Mouse (Mus musculus) gastrocnemius, adult 2 months (tissue): ENCODE results near the gene Hnrnpf. TPM values are rescaled to one million over a fixed set of nuclear protein-coding genes. Genes with fewer than 3 reads are reported as not detected.

Experiments
- DNase-seq: peaks from one replicate; pipeline ENCODE4 v3.0.0; 2022
- H3K27ac ChIP-seq: fragments of 200-600 bp; 2 replicates; pipeline ENCODE4 v1.8.1; 2022; ENCODE audit warnings: mild to moderate bottlenecking
- H3K4me3 ChIP-seq: fragments of 200-600 bp; 2 replicates; pipeline ENCODE4 v1.8.1; 2022; ENCODE audit warnings: mild to moderate bottlenecking, moderate library complexity
- CTCF ChIP-seq: fragments of 200-600 bp; IDR thresholded peaks from 2 replicates; pipeline ENCODE4 v1.8.1; 2022; ENCODE audit warnings: antibody characterized with exemption, mild to moderate bottlenecking, moderate library complexity
- intact Hi-C: fragments of 180-260 bp; cut with DNase I; formaldehyde crosslinking; loops from one replicate; pipeline ENCODE4 v1.15.1; 2025
- total RNA-seq, 2 experiments: library from RNA; stranded (reverse); gene quantifications; 2 replicates each; pipeline ENCODE4 v1.2.3; 2021

Hnrnpf gene
- total RNA-seq, 2 experiments from 2014 or later: 104 to 108 TPM

DNA sequence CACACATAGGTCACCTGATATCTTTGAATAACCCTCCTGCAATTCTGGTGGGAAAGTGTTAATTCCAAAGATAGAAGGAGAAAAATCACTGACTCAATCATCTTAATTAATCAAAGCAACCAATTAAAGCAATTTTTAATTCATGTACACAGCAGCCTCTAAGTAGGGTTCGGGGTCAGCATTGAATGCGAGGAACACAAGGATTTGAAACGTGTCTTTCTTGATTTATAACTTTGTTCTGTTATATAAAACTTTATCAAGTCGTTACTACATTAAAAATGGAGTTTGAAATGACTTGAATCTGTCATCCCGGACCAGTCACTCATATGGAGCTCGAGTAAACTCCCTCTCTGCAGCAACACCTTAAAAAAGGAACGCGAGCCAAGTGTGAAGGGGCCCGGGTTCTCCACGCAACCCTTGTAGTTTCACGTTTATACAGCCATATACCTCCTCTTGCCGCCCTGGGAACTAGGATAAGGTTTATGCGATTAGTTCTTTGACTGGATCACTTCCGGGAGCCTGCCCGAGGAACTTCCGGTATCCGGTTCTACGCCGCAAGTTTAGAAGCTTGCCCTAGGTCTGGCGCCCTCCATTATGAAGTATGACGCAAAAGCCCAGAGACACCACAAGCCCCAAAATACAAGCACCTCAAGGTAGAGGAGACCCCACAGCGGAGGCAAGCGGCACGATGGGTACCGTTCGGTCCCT is 21.3 kb upstream of the Hnrnpf start:
- peak; percentile 91 for DNase-seq
- intact Hi-C loops: loop anchor here (5.0 kb wide), 1 partner anchor 38 kb away; no protein-coding TSS in a partner anchor
- Histone ChIP-seq H3K27ac (peak overlapping the region; percentile 100), H3K4me3 (peak overlapping the region; percentile 72)
- no peak for TF ChIP-seq CTCF

GRCm38 (mm10) chr6:117879408-117880115 is 20.6 kb upstream of the Hnrnpf start:
- intact Hi-C loops: loop anchor here (1.0 to 5.0 kb wide), 2 partner anchors 27 to 38 kb away; no protein-coding TSS in a partner anchor
- H3K4me3 ChIP-seq: peak overlapping the region; percentile 72
- TF ChIP-seq CTCF: peak; percentile 99
- peak; percentile 99 for DNase-seq
- H3K27ac ChIP-seq: peak overlapping the region; percentile 100

DNA sequence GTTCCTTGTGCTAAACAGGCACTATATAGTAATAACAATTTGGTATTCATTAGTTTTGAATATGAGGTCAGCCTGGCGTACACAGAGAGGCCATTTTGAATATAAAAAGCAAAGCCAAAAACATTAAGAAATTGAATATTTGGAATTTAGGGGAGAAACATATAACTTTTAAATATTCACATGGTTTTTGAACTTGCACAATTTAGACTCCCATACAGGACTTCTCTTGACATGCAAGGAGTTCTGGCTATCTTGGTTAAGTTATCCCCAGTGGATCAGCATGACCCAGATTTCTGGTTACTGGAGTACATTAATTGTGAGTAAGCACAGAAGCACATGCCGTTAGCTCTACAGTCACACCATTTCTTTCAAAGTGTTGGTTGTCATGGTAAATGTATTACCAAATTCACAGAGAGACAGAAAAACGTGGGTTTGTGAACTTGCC is 19.7 kb upstream of the Hnrnpf start:
- intact Hi-C loops: loop anchor here (1.0 kb wide), 1 partner anchor 26 kb away; no protein-coding TSS in a partner anchor
- no peak for DNase-seq
- peak overlapping the region; percentile 72 for H3K4me3 ChIP-seq
- H3K27ac ChIP-seq: peak overlapping the region; percentile 100
- TF ChIP-seq CTCF: no peak

DNA sequence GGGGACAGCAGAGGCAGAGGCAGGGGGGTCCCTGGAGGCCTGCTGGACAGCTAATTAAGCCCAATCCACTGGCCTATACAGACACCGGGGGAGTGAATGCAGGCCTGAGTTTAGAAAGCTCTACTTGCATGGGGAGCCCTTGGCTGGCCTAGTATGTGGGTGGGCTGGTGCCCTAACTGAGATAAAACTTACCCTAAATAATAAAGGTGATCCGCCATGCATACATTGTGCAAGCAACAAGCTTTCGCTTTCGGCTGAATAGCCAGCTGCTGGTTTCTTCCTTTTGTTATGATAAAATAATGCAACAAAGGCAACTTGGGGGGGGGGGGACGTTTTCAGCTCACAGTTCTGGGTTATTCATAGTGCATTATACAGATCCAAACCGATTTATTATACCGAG is 18.9 kb upstream of the Hnrnpf start:
- H3K4me3 ChIP-seq: no peak overlapping the region; the same call in 1 of the 2 replicates
- TF ChIP-seq CTCF: no peak
- intact Hi-C loops: no loop called here
- peak overlapping the region; percentile 100 for H3K27ac ChIP-seq
- no peak for DNase-seq

DNA sequence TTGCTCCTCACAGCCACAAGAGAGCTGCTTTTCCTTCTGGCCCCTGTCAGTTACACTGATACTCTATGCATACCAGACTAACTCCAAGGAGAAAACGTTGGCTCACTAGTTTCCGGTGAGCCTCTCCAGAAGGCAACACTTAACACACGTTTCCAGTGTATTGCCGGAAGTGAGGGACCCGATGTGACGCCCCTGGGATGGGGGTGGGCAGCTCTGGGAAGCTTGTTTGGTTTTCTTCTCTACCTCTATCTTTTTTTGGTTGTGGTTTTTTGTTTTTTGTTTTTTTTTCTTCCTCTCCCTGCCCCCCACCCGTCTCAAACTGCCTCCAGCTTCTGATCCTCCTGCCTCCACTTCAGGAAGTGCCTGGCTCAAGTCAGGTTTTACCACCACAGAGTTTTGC is 18.1 kb upstream of the Hnrnpf start:
- Histone ChIP-seq H3K27ac (no peak overlapping the region), H3K4me3 (no peak overlapping the region)
- intact Hi-C loops: no loop called here
- no peak for TF ChIP-seq CTCF
- no peak for DNase-seq

- DNase-seq: no peak
- Histone ChIP-seq H3K4me3 (no peak overlapping the region), H3K27ac (no peak overlapping the region)
- intact Hi-C loops: no loop called here
- no peak for TF ChIP-seq CTCF
Observed at GRCm38 (mm10) chr6:117885943-117886342, 14.2 kb upstream of the Hnrnpf start.

GRCm38 (mm10) chr6:117888032-117888431 is 12.1 kb upstream of the Hnrnpf start:
- Histone ChIP-seq H3K27ac (no peak overlapping the region), H3K4me3 (no peak overlapping the region)
- no peak for TF ChIP-seq CTCF
- intact Hi-C loops: no loop called here
- DNase-seq: no peak

DNA sequence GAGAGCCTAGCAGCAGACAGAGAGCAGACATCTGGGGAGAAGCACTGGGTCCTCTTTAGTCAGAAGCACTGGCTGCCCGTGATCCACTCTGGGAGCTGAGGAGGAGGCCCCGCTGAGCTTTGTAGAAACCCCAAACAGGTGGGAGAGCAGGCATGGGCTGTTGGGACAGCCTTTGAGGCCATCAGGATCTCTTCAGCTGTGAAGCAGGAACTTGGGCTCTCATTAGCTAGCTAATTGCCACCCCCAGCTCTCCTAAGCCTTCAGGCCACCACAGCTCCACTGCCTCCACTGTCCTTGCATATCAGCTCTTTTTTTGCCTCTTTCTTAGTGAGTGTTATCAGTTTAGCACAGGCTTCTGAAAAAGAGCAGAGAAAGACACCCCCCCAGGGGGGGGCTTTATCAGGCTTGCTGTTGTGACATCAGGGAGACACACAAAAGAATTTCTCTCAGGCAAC is 11.5 kb upstream of the Hnrnpf start:
- no peak overlapping the region for H3K27ac ChIP-seq
- no peak for TF ChIP-seq CTCF
- intact Hi-C loops: no loop called here
- H3K4me3 ChIP-seq: no peak overlapping the region
- DNase-seq: no peak

DNA sequence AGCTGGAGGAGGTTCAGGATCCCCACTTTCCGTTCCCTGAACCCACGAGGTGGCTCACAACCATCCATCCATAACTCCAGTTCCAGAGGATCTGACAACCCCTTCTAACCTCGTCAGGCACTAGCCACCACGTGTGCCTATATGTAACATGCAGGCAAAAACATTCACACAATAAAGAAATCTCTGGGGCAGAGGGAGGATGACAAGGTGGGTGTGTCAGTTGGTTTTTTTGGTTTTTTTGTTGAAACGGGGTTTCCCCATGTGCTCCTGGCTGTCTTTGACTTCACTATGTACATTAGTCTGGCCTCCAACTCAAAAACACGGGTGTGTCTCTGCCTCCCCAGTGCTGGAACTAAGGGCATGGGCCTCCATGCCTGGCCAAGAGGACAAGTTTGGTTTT is 9.9 kb upstream of the Hnrnpf start:
- Histone ChIP-seq H3K4me3 (no peak overlapping the region), H3K27ac (no peak overlapping the region)
- no peak for TF ChIP-seq CTCF
- no peak for DNase-seq
- intact Hi-C loops: no loop called here

GRCm38 (mm10) chr6:117891369-117892160 is 8.6 kb upstream of the Hnrnpf start:
- H3K4me3 ChIP-seq: no peak overlapping the region
- intact Hi-C loops: no loop called here
- no peak for DNase-seq
- H3K27ac ChIP-seq: 0 out of 2 replicates have a peak overlapping the region, but pooled peaks have one; percentile 6
- TF ChIP-seq CTCF: no peak

GRCm38 (mm10) chr6:117892386-117892785 is 7.7 kb upstream of the Hnrnpf start:
- no peak for DNase-seq
- H3K27ac ChIP-seq: no peak overlapping the region
- H3K4me3 ChIP-seq: no peak overlapping the region
- no peak for TF ChIP-seq CTCF
- intact Hi-C loops: no loop called here

- intact Hi-C loops: no loop called here
- H3K4me3 ChIP-seq: no peak overlapping the region
- no peak for TF ChIP-seq CTCF
- no peak overlapping the region for H3K27ac ChIP-seq
- DNase-seq: no peak
Observed at GRCm38 (mm10) chr6:117893435-117893834, 6.7 kb upstream of the Hnrnpf start.
